Mouse (Mus musculus): Measurements from ENCODE around the gene Lims1.

Gene Lims1

GRCm38 (mm10) chr10:58445850-58446249, 122.6 kb downstream of the Lims1 start:
- peak; percentile 60 for DNase-seq (ENCODE audit: low read depth, low spot score)

DNA sequence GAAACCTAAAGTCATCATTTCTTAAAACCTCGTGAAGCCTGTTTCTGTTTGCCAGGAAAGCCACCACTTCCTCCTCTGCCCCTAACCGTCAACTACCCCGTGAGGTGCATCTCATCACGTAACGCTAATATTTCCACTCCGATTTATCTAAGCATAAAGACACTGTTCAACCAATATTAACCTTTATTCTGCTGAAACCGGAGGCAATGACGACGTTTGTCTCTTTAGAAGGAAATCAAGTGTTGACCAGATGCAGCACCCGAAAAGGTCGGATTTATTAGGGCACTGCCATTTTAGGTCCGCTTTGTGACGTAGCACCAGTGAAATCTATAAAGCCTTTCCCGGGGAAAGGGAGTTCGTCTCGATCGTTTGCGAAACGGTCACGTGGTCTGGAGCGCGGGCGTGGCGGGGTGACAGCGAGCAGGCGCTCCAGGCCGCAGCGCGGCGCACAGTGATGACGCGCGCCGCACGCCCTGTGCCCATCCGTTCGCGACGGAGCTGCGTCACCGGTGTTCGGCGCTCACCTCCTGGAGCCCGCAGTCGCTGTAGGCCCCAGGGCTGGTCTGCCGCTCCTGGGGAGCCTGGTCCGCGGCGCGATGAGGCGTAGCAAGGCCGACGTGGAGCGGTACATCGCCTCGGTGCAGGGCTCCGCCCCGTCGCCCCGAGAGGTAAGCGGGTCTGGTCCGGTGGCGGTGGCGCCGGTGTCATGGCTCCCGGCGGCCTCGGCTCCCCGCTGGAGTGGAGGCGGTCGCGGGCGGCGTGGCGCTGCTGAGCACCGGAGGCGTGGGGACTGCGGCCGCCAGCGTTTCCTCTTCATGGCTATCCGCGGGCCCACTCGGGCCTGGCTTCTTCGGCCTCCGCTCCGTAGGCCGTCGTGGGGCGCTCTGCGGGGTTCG, 123.4 kb downstream of the Lims1 start, which contains the start of gene Ranbp2:
Ranbp2 (plus strand) TSS at position 537 of the 896 bp plus-strand sequence.
- DNase-seq (ENCODE audit: low read depth, low spot score), result peak; percentile 100

DNA sequence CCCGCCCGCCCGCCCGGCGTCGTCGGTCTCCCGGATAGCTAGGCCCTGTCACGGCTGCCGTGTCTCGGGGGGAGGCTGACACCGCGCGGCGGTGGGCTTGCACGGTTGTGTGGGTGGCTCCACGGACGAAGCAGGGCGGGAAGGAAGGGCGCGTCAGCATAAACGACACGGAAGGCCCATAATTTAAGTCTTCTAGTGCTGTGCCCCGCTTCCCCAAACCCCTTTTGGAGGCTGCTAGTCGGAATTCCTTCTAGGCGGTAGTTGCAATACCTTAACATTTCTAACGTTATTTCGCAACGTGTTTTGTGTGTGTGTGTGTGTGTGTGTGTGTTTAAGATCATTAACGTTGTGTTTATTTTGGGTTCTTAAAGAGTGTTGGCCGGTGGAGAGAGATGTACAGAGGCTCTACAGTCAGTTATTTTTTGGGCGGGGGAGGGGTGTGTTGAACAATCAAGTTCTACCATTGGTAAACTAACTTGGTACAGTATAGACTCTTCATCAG, 124.1 kb downstream of the Lims1 start:
- DNase-seq (ENCODE audit: low read depth, low spot score), result peak; percentile 74

- DNase-seq (ENCODE audit: low read depth, low spot score), result no peak
These were observed 128.3 kb downstream of the Lims1 start for GRCm38 (mm10) chr10:58451575-58451974.

- DNase-seq (ENCODE audit: low read depth, low spot score), result no peak
These were observed 128.9 kb downstream of the Lims1 start for GRCm38 (mm10) chr10:58452185-58452584.

DNA sequence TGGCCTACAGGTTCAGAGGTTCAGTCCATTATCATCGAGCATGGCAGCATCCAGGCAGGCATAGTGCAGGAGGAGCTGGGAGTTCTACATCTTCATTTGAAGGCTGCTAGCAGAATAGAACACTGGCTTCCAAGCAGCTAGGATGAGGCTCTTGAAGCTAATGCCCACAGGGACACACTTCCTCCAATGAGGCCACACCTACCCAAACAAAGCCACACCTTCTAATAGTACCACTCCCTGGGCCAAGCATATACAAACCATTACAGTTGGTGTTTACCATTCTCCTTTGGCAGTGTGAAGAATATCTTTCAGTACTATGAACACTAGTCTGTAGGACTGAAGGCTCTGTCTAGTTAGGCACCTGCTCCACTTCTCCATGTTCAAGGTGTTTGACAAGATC, 136.6 kb downstream of the Lims1 start:
- DNase-seq (ENCODE audit: low read depth, low spot score), result no peak

Measured in CD4-positive, CD25-positive, alpha-beta regulatory T cell, adult 2 months (primary cell).